Mouse (Mus musculus): ENCODE data around the gene Fsip1.

The Fsip1 gene

DNA sequence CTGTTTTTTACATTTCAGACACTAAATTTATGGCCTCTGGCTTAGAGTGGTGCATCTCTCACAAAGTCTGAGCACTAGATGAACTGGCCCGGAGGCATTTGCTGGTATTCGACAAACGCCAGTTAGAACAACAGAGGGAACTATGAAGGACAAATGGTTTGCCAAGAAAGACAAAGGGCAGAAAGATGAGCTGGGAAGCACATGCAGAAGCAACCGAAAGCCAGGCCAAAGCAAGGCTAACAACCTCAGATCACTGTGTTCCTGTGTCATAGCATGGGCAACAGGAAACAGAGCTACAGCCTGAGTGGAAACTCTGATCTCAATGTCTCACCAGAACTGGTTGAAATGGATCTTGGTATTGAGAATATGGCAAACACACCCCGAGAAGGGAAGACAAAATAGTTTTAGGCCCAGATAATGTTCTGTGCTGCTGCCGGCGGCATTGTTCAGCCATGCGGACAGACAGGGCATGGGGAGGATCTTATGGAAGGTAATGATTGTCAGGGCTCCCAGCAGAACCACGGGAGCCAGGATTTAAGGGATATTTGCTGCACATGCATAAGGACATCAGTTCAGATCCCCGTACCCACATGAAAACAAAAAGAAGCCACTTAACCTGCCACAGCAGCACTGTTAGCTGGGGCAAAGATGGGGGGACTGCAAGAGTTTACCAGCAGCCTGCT is 169.6 kb downstream of the Fsip1 start:
- Histone ChIP-seq H3K36me3 (ENCODE audit: control insufficient read depth, insufficient read depth, low read length, poor library complexity, severe bottlenecking) (no peaks in the 10 kb centered on the region), H3K27me3 (ENCODE audit: control insufficient read depth, insufficient read depth, low read length, poor library complexity, severe bottlenecking) (no peaks in the 10 kb centered on the region; the same call in 1 of the 2 replicates)
- DNase-seq (ENCODE audit: low read depth, low spot score), result no peak

DNA sequence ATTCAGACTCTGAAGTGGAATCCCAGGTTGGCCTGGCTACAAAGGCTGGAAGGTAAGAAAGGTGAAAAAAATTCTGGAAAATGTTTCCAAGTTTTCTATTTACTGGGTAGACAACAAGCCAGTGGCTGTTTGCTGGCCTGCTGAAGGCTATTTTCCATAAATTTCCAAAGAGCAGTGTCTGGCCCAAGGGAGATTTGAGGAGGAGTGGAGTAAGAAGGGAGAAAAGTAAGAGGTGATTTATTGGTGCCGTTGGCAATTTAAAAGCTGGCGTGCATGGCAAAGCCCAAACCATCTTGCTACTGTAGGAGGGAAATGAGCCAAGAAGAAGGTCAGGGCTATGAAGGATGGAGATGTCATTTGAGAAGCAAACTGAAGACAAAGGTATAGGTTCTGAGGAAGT is 171.1 kb downstream of the Fsip1 start:
- Histone ChIP-seq H3K27me3 (ENCODE audit: control insufficient read depth, insufficient read depth, low read length, poor library complexity, severe bottlenecking) (no peaks in the 10 kb centered on the region), H3K36me3 (ENCODE audit: control insufficient read depth, insufficient read depth, low read length, poor library complexity, severe bottlenecking) (no peaks in the 10 kb centered on the region)
- DNase-seq (ENCODE audit: low read depth, low spot score), result no peak

DNA sequence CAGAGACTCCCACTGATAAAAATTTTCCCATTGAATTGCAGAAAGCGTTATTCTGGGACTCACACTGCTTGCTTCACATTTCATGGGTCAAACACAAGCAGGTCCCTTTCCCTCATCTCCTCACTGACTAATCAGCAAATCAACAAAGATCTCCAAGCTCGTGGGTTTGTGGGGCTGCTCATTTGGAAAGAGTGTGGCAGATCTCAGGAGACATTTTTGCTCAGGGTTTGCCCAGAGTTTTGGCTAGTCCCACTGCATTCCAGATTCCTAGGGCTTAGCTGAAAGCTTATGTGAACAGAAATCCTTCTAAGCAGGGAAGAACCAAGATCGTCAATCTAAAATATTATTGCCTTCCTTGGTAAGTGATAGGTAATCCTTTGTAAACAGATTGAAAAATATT is 172.1 kb downstream of the Fsip1 start:
- H3K36me3 ChIP-seq (ENCODE audit: control insufficient read depth, insufficient read depth, low read length, poor library complexity, severe bottlenecking), result no peaks in the 10 kb centered on the region
- DNase-seq (ENCODE audit: low read depth, low spot score), result no peak
- no peaks in the 10 kb centered on the region for H3K27me3 ChIP-seq (ENCODE audit: control insufficient read depth, insufficient read depth, low read length, poor library complexity, severe bottlenecking)

DNA sequence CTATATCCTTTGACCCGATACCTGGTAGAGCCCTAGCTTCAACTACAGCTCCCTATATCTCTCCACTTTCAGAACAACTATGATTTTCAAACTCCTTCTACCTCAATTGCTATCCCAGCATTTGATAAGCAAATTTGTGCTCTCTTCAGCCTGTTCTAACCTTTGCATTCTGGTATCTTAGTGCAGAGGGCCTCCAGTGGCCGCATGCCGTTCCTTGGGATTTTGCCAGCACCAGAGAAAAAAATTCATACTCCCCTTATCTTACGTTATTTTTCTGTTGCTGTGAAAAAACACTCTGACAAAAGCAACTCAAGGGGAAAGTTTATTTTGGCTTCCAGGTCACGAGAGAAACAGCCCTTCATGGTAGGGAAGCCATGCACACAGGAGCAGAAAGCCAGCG is 173.1 kb downstream of the Fsip1 start:
- no peak for DNase-seq (ENCODE audit: low read depth, low spot score)
- no peaks in the 10 kb centered on the region for H3K36me3 ChIP-seq (ENCODE audit: control insufficient read depth, insufficient read depth, low read length, poor library complexity, severe bottlenecking)
- H3K27me3 ChIP-seq (ENCODE audit: control insufficient read depth, insufficient read depth, low read length, poor library complexity, severe bottlenecking), result no peaks in the 10 kb centered on the region

DNA sequence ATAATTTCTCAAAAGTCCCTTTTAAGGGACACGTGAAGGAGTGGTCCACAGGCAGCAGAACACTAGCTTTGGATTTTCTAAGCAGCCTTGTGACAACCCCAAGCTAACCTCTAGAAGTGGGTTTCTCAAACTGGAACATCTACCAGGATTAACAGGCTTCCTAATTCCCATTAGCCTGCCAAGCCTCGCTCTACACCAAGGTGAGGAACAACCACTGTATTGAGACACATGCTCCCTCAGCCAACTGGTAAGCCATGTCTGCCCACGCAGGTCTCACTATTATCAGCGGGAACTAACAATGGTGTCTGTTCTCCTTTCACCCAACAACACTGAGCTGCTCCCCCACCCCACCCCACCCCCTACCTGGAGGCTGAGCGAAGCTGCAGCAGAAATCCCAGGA is 175.2 kb downstream of the Fsip1 start:
- no peaks in the 10 kb centered on the region for H3K27me3 ChIP-seq (ENCODE audit: control insufficient read depth, insufficient read depth, low read length, poor library complexity, severe bottlenecking)
- no peaks in the 10 kb centered on the region for H3K36me3 ChIP-seq (ENCODE audit: control insufficient read depth, insufficient read depth, low read length, poor library complexity, severe bottlenecking)

More for the DNA sequence above, 175.2 kb downstream of the Fsip1 start:
- DNase-seq (ENCODE audit: low read depth, low spot score), result no peak
